Mouse (Mus musculus) CD4-positive naive resting alpha-beta T cell, adult 76 days (primary cell): ENCODE data around the gene Wnt5a. TPM values are rescaled to one million over a fixed set of nuclear protein-coding genes. Genes with fewer than 3 reads are reported as not detected.

Source experiments
- total RNA-seq: library from RNA; stranded (reverse); gene quantifications from one replicate; pipeline ENCODE4 v1.2.4, GENCODE M21; 2023

The Wnt5a gene
- total RNA-seq = not detected

DNA sequence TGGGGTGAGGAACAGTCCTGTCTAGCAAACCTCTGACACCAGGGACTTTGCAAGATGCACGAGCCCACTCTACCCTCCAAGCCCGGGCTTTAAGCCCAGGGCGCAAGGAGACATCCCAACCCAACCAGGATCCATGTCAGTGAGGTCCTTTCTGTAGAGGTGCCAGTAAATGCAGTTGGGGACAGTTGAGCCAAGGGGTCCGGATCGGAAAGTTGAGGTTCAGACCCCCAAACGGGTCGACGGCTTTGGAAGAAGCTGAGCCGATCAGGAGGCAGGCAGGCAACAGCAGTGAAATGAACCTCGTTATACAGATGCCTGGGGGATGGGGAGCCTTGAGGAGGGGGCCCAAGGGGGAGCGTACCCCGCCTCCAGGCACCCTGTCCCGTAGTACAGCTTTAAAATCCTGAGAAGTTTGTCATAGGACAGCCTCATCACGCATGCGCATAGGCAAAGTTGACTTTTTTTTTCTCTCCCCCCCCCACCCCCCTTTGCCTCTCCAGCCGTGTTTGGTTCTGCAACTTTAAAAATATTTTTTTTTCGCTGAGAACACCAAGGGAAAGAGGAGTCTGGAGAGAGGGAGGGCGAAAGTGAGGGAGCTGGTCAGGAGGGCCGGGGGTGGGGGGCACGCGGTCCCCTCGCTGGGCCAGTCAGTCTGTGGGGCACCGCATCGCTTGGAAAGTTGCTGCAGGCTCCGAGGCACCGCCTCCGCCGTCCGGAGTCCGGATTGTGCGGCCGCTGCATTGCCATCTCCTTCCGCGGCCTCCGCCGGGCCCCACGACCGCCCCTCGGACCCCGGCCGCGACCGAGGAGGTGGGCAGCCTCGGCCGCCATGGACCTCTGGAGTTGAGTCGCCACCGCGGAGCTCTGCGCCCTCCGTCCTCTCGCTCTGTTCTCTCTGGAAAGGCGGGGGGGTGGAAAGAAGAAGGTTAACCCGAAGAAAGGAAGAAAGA lies at the start of gene Wnt5a:
TSS of gene Wnt5a (plus strand) at position 650 of the 950 bp plus-strand sequence.

